Mouse (Mus musculus) heart, postnatal 0 days (tissue): ENCODE results near the gene Rab21.

Experiments used
- CTCF ChIP-seq: IDR thresholded peaks from 2 replicates; pipeline ENCODE4 v1.5.1; 2016; ENCODE audit warnings: antibody characterized with exemption, control low read depth, low read depth
- EP300 ChIP-seq: IDR thresholded peaks from 2 replicates; pipeline ENCODE4 v1.6.1; 2016; ENCODE audit warnings: antibody characterized with exemption, low read depth

- TF ChIP-seq CTCF (no peak), EP300 (no peak)
These were observed 53.1 kb downstream of the Rab21 start for GRCm38 (mm10) chr10:115262261-115262660.
